Mouse (Mus musculus): ENCODE results near the gene Mex3a.

DNA sequence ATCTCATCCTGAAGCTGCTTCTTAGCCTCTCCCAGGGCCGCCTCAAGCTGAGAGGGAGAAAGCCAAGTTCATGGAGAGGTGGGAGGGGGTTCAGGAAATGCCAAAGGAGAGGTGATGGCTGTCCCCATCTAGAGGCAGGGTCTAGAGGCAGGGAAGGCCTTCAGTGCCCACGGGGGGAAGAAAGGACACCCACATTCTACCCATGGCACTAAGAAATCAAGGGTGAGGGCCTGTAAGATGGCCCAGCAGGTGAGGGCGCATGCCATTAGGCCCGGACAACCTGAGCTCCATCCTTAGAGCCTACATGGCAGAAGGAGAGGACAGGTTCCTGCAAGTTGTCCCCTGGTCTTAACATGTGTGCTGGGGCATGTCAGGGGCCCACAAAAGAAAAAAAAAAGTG is 45.3 kb upstream of the Mex3a start:
- TF ChIP-seq POLR2A (IDR thresholded peaks at IDR 0.05; ENCODE audit: borderline replicate concordance, insufficient read depth, low read length) (no peak), CTCF (IDR thresholded peaks at IDR 0.05; ENCODE audit: borderline replicate concordance, insufficient read depth, low read depth, low read length) (no peak)

All from cerebellum, adult 2 months (tissue).